Mouse (Mus musculus): ENCODE data around the gene Hmgn1. TPM values are rescaled to one million over a fixed set of nuclear protein-coding genes. Genes with fewer than 3 reads are reported as not detected.
A peak's percentile ranks its signal among the peaks of the same experiment; 100 is the strongest.

Gene Hmgn1
- total RNA-seq, 2 experiments from 2014 or later, result 34.2 to 66.6 TPM

- intact Hi-C loops (cut with DNase I; ENCODE audit: low total_unique reads), result no loop called here
- peak; percentile 95 for DNase-seq
Measured at GRCm38 (mm10) chr16:96082301-96083178, 45.0 kb downstream of the Hmgn1 start, which contains the start of gene Brwd1. TSS of gene Brwd1 (minus strand) at chr16:96082526.

GRCm38 (mm10) chr16:96081742-96082241 is 45.7 kb downstream of the Hmgn1 start:
- intact Hi-C loops (cut with DNase I; ENCODE audit: low total_unique reads), result no loop called here
- peak; percentile 63 for DNase-seq

GRCm38 (mm10) chr16:96081331-96081730 is 46.2 kb downstream of the Hmgn1 start:
- intact Hi-C loops (cut with DNase I; ENCODE audit: low total_unique reads), result no loop called here
- DNase-seq, result peak; percentile 81

GRCm38 (mm10) chr16:96080524-96080923 is 47.0 kb downstream of the Hmgn1 start:
- no peak for DNase-seq
- intact Hi-C loops (cut with DNase I; ENCODE audit: low total_unique reads), result no loop called here

Other genes with a start within 250 kb of the Hmgn1 start
- gene Psmg1, start 136.8 kb downstream of the Hmgn1 start, total RNA-seq (2021), result 10 to 100 TPM; 12.2 to 12.8 TPM
- gene Brwd1, start 45.2 kb downstream of the Hmgn1 start, total RNA-seq (2021), result 10 to 100 TPM; 65.9 to 72.2 TPM
- gene Wrb, start 17.7 kb upstream of the Hmgn1 start, total RNA-seq (2021), result 1 to 10 TPM; 6.5 to 7.8 TPM
- gene Lca5l, start 64.5 kb upstream of the Hmgn1 start, total RNA-seq (2021), result 1 to 10 TPM in 1 of 2 experiments, under 1 TPM in 1; 0.84 to 1.0 TPM
- 1,000 to 10,000 TPM in 1 of 2 experiments, 100 to 1,000 TPM in 1; 977 to 1,012 TPM for gene Sh3bgr, start 72.7 kb upstream of the Hmgn1 start, total RNA-seq (2021)
- under 1 TPM; 0.11 to 0.23 TPM for gene B3galt5, start 108.1 kb upstream of the Hmgn1 start, total RNA-seq (2021)